Mouse (Mus musculus) erythroblast, embryonic 14.5 days (primary cell): Measurements from ENCODE around the gene Ebna1bp2. TPM values are rescaled to one million over a fixed set of nuclear protein-coding genes. Genes with fewer than 3 reads are reported as not detected.

ENCODE experiments used
- H3K27me3 ChIP-seq: 2 replicates; pipeline ENCODE4 v1.6.1; 2012; ENCODE audit warnings: inconsistent platforms; ENCODE audit not compliant: control insufficient read depth
- H3K36me3 ChIP-seq: 2 replicates; pipeline ENCODE4 v1.6.1; 2012; ENCODE audit warnings: mild to moderate bottlenecking, inconsistent platforms; ENCODE audit not compliant: control insufficient read depth
- H3K4me1 ChIP-seq: 2 replicates; pipeline ENCODE4 v1.6.1; 2012; ENCODE audit warnings: inconsistent platforms; ENCODE audit not compliant: control insufficient read depth
- H3K4me3 ChIP-seq: replicated peaks from 2 replicates; pipeline ENCODE3; 2012; ENCODE audit warnings: moderate library complexity, mild to moderate bottlenecking, inconsistent platforms
- H3K9me3 ChIP-seq: 2 replicates; pipeline ENCODE4 v1.6.1; 2012; ENCODE audit warnings: low read length, inconsistent platforms, mixed read lengths; ENCODE audit not compliant: control insufficient read depth
- GATA1 ChIP-seq: IDR thresholded peaks from 2 replicates; pipeline ENCODE4 v1.6.1; 2012; ENCODE audit warnings: low read length, inconsistent platforms, mixed read lengths
- TAL1 ChIP-seq: IDR thresholded peaks from 3 replicates; pipeline ENCODE4 v1.6.1; 2012; ENCODE audit warnings: low read length, inconsistent platforms, mixed read lengths
- polyA plus RNA-seq: library from polyadenylated mRNA; stranded (reverse); fragments of >175 nt; gene quantifications from 2 replicates; pipeline ENCODE4 v1.2.3, GENCODE M21; 2012

Gene Ebna1bp2
- polyA plus RNA-seq, 1 experiment: 0.83 TPM

DNA sequence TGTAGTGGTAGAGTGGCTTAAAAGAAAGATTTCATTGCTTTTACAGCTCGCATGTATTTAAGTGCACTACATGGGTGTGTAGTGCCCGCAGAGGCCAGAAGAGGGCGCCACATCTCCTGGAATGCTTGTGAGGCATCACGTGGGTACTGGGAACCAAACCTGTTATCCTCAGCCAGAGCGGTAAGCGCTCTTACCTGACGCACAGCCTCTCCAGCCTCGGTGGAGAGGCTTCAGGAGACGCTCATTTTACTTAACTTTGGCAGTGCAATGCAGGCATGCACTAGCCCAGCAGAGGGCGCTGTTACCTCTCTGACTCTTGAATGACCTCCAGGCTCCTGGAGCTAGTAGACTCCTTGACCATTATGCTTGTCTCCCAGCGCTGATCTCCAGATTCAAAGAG lies 8.0 kb upstream of the Ebna1bp2 start:
- Histone ChIP-seq H3K36me3 (no peaks in the 10 kb centered on the region), H3K4me1 (no peaks in the 10 kb centered on the region), H3K4me3 (no peak overlapping the region), H3K9me3 (peaks cover 5% of the 10 kb centered on the region), H3K27me3 (peaks cover 3% of the 10 kb centered on the region)
- TF ChIP-seq TAL1 (no peak), GATA1 (no peak)

DNA sequence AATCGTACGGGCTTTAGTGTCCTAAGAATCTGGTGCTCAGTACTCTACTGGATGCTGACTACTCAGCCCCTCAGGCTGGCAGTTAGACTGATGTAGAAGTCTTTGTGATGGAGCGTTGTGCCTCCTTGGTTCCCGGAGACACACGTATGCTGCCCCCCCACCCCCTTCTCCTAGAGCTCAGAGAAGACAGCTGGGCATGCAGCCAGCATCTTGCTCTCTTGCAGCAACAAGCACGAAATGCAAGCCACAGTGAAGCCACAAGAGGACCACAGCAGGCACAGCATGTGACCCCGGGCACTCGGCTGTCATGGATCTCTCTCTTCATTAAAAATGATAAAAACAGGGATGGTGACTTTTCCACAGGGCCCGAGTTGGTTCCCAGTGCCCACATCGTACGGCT lies 5.2 kb upstream of the Ebna1bp2 start:
- no peak for TF ChIP-seq GATA1
- no peak for TF ChIP-seq TAL1
- Histone ChIP-seq H3K27me3 (peaks cover 3% of the 10 kb centered on the region), H3K36me3 (no peaks in the 10 kb centered on the region), H3K4me3 (no peak overlapping the region), H3K9me3 (peaks cover 5% of the 10 kb centered on the region), H3K4me1 (peaks cover 6% of the 10 kb centered on the region)

DNA sequence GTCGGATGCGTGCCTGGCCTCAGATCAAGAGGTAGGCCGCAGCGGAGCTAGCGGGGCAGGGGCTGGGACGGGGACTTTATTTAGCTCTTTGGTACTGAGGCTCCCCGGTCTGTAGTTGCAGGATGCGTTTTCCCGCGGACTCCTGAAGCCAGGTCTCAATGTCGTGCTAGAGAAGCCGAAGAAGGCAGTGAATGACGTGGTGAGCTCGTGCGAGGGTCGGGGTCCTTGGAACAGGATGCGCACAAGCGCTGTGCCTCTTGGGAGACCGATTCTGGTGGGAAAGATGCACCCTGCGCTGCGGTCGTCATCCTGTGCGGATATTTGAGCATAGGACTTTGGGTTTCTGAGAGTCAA lies 345 bp downstream of the Ebna1bp2 start:
- Histone ChIP-seq H3K4me1 (peaks cover 24% of the 10 kb centered on the region), H3K4me3 (peak overlapping the region; percentile 94), H3K27me3 (no peaks in the 10 kb centered on the region), H3K9me3 (peaks cover 5% of the 10 kb centered on the region), H3K36me3 (peaks cover 32% of the 10 kb centered on the region)
- TF ChIP-seq GATA1: no peak
- TF ChIP-seq TAL1: no peak

DNA sequence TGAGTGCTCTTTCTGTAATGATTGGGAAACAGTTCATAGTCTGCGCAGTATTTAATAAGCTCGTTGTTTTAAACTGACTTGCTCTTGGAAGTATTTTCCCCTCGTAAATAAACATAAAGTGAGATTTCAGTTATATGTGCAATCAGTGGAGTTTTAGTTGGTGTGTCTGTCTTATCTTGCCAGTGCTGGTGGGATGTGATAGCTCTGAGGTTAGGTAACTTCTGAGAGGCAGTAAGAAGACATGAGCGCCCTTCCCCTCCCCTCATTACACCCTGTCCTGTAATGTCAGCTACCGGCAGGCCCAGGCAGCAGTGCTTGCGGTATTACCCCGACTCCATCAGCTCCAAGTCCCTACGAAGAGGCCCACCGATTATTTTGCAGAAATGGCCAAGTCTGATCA lies 1.2 kb downstream of the Ebna1bp2 start:
- TF ChIP-seq GATA1 (no peak), TAL1 (no peak)
- Histone ChIP-seq H3K4me1 (peaks cover 24% of the 10 kb centered on the region), H3K4me3 (peak overlapping the region; percentile 94), H3K27me3 (no peaks in the 10 kb centered on the region), H3K36me3 (peaks cover 40% of the 10 kb centered on the region), H3K9me3 (peaks cover 3% of the 10 kb centered on the region)

DNA sequence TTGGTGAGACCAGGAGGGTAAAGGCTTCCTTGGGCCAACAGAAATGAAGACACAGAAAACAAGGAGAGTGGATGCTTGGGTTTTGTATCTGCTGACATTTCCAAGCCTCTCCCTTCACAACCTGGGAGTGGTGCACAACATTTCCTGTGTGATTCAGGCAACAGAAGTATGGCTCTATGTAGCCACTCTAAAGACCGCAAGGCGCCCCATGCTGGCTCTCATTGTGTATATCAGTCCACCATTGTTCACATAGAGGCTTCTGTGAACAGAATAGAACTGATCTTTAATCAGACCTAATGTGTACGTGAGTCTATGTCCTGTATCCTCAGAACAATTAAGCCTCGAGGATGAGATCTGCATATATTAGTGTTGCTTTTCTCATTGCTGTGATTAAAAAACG lies 9.7 kb downstream of the Ebna1bp2 start:
- no peak for TF ChIP-seq TAL1
- no peak for TF ChIP-seq GATA1
- Histone ChIP-seq H3K4me3 (no peak overlapping the region), H3K4me1 (no peaks in the 10 kb centered on the region), H3K36me3 (peaks cover 46% of the 10 kb centered on the region), H3K27me3 (no peaks in the 10 kb centered on the region), H3K9me3 (no peaks in the 10 kb centered on the region)

DNA sequence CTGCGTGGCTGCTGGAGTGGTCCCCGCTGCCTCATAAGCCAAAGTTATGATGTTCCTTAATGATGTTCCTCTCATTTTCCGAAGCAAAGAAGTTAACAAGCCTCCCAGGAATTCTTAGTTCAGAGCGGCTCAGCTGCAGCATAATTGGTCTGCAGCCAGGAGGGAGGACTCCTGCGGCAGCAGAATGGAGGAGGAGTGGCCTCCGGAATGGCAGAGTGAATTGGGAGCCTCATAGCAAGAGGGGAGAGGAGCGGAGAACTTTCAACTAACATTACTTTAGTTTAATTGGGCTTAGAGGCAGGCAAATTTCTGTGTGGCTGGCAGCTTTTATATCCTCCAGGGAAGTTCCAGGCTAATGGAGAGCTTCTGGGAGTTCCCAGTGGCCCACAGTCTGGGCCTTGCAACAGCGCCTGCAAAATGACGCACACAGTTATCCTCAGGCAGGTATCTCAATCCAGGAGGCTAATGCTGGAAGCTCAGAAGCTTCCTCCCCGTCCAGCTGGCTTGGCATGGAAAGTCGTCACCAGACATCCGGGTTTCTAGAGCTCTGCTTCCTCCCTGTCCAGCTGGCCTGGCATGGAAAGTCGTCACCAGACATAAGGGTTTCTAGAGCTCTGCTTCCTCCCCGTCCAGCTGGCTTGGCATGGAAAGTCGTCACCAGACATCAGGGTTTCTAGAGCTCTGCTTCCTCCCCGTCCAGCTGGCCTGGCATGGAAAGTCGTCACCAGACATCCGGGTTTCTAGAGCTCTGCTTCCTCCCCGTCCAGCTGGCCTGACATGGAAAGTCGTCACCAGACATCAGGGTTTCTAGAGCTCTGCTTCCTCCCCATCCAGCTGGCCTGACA lies 22.0 kb downstream of the Ebna1bp2 start:
- peaks cover 3% of the 10 kb centered on the region; the same call in 1 of the 2 replicates for H3K27me3 ChIP-seq
- no peaks in the 10 kb centered on the region for H3K4me1 ChIP-seq
- H3K9me3 ChIP-seq: no peaks in the 10 kb centered on the region
- H3K4me3 ChIP-seq: no peak overlapping the region
- no peaks in the 10 kb centered on the region for H3K36me3 ChIP-seq
- TF ChIP-seq TAL1 (no peak), GATA1 (no peak)

DNA sequence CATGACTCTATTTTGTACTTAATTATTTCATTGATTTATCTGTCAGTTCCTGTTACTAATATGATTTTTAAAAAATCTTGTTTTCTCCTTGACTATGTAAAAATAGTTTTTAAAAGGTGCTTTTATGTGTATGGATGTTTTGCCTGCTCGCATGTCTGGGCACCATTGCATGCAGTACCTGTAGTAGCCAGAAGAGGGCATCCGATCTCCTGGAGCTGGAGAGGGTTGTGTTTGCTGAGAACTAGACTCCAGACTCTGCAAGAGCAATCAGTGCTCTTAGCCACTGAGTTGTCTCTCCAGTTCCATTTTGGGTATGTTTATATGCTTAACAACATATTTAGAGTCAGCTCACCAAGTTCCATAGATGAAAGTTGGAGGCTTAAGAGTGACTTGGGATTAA lies 24.6 kb downstream of the Ebna1bp2 start:
- no peaks in the 10 kb centered on the region for H3K4me1 ChIP-seq
- TF ChIP-seq GATA1 (no peak), TAL1 (no peak)
- no peak overlapping the region for H3K4me3 ChIP-seq

DNA sequence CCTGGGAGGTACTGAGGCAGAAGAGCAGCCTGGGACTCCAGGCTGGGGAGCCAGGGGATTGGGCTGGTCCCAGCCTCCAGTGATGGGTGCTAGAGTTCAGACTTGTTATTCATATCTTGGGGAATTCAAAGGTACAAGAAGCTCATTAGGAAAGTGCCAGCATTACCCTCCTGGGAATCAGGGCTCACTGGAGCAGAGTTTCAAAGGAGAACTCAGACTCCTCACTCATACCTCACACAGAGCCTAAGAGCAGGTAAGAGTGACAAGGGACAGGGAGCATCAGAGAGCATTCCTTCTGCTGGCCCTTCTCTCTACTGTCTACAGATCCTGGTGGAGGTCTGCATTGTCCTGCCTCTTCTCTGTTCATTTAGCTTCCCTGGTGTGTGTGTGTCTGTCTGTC lies 38.1 kb downstream of the Ebna1bp2 start, which contains the start of gene Olfr62:
Gene Olfr62 (plus strand): TSS at position 301 of the 400 bp plus-strand sequence.
- H3K36me3 ChIP-seq: no peaks in the 10 kb centered on the region
- no peaks in the 10 kb centered on the region for H3K4me1 ChIP-seq
- no peaks in the 10 kb centered on the region for H3K27me3 ChIP-seq
- no peak within 1 kb of the TSS for H3K4me3 ChIP-seq
- TF ChIP-seq TAL1 (no peak), GATA1 (no peak)
- no peaks in the 10 kb centered on the region for H3K9me3 ChIP-seq

More for the DNA sequence above, 24.6 kb downstream of the Ebna1bp2 start:
- Histone ChIP-seq H3K36me3 (no peaks in the 10 kb centered on the region), H3K27me3 (peaks cover 3% of the 10 kb centered on the region; the same call in 1 of the 2 replicates), H3K9me3 (no peaks in the 10 kb centered on the region)

Other genes with a start within 250 kb of the Ebna1bp2 start
- gene Szt2, start 211.5 kb upstream of the Ebna1bp2 start, polyA plus RNA-seq: 8.5 and 9.3 TPM in 2 replicates
- 6.4 and 8.6 TPM in 2 replicates for gene Med8, start 211.5 kb upstream of the Ebna1bp2 start, polyA plus RNA-seq
- 8.2 and 9.2 TPM in 2 replicates for gene Elovl1, start 192.7 kb upstream of the Ebna1bp2 start, polyA plus RNA-seq
- 24.8 and 31.7 TPM in 2 replicates for gene Cdc20, start 183.4 kb upstream of the Ebna1bp2 start, polyA plus RNA-seq
- gene Mpl, start 163.3 kb upstream of the Ebna1bp2 start, polyA plus RNA-seq: 0.11 and 0.13 TPM in 2 replicates
- 0.08 and 0.10 TPM in 2 replicates for gene Tie1, start 130.7 kb upstream of the Ebna1bp2 start, polyA plus RNA-seq
- gene 2610528J11Rik, start 93.8 kb upstream of the Ebna1bp2 start, polyA plus RNA-seq: 0.05 TPM in 1 of 2 replicates, not detected in the other
- not detected in 2 replicates for gene Tmem125, start 76.8 kb upstream of the Ebna1bp2 start, polyA plus RNA-seq
- gene Cfap57, start within 50 bp of the Ebna1bp2 start, polyA plus RNA-seq: 0.17 and 0.32 TPM in 2 replicates
- gene Olfr62, start 38.2 kb downstream of the Ebna1bp2 start, polyA plus RNA-seq: not detected in 2 replicates
- not detected in 2 replicates for gene Olfr1342, start 72.0 kb downstream of the Ebna1bp2 start, polyA plus RNA-seq
- not detected in 2 replicates for gene Olfr1341, start 82.7 kb downstream of the Ebna1bp2 start, polyA plus RNA-seq
- gene Olfr1340, start 99.3 kb downstream of the Ebna1bp2 start, polyA plus RNA-seq: not detected in 2 replicates
- not detected in 2 replicates for gene Olfr1339, start 111.4 kb downstream of the Ebna1bp2 start, polyA plus RNA-seq
- not detected in 2 replicates for gene Olfr1338, start 137.9 kb downstream of the Ebna1bp2 start, polyA plus RNA-seq
- not detected in 2 replicates for gene Olfr1337, start 161.8 kb downstream of the Ebna1bp2 start, polyA plus RNA-seq
- not detected in 2 replicates for gene Olfr1335, start 189.1 kb downstream of the Ebna1bp2 start, polyA plus RNA-seq
- not detected in 2 replicates for gene Olfr1333, start 215.5 kb downstream of the Ebna1bp2 start, polyA plus RNA-seq
- gene Olfr1331, start 243.8 kb downstream of the Ebna1bp2 start, polyA plus RNA-seq: not detected in 2 replicates